Mouse (Mus musculus) forebrain, embryonic 14.5 days (tissue): ENCODE data around the gene Sobp. TPM values are rescaled to one million over a fixed set of nuclear protein-coding genes. Genes with fewer than 3 reads are reported as not detected.

ENCODE experiments used
- ATAC-seq: fragments of 200-750 bp; cut with Nextera tagmentation; 2 replicates; pipeline ENCODE4 v1.8.0; 2017; ENCODE audit warnings: mild to moderate bottlenecking, moderate library complexity
- DNase-seq: peaks from one replicate; pipeline ENCODE4 v3.0.0-alpha.2; 2015; ENCODE audit warnings: low spot score
- H3K27ac ChIP-seq: fragments of 300-500 bp; sonication (generic); 2 replicates; pipeline ENCODE4 v1.5.1; 2014; ENCODE audit warnings: low read depth, mild to moderate bottlenecking, control low read depth, low read length, moderate library complexity
- H3K27me3 ChIP-seq: fragments of 300-500 bp; sonication (generic); replicated peaks from 2 replicates; pipeline ENCODE4 v1.6.1; 2014; ENCODE audit warnings: low read length, control low read depth, mixed read lengths; ENCODE audit not compliant: control insufficient read depth, insufficient read depth
- H3K36me3 ChIP-seq: fragments of 300-500 bp; sonication (generic); 2 replicates; pipeline ENCODE4 v1.6.1; 2014; ENCODE audit warnings: low read length, control low read depth; ENCODE audit not compliant: control insufficient read depth, insufficient read depth
- H3K4me1 ChIP-seq: fragments of 300-500 bp; sonication (generic); 2 replicates; pipeline ENCODE4 v1.6.1; 2014; ENCODE audit warnings: antibody characterized with exemption, low read length, control low read depth; ENCODE audit not compliant: control insufficient read depth, insufficient read depth
- H3K4me2 ChIP-seq: fragments of 300-500 bp; sonication (generic); 2 replicates; pipeline ENCODE4 v1.6.1; 2014; ENCODE audit warnings: mild to moderate bottlenecking, control low read depth, low read length
- H3K4me3 ChIP-seq: fragments of 300-500 bp; sonication (generic); 2 replicates; pipeline ENCODE4 v1.5.1; 2014; ENCODE audit warnings: low read depth, low read length, control low read depth
- H3K9ac ChIP-seq: fragments of 300-500 bp; sonication (generic); 2 replicates; pipeline ENCODE4 v1.6.1; 2014; ENCODE audit warnings: mild to moderate bottlenecking, low read length, control low read depth, moderate library complexity
- H3K9me3 ChIP-seq: fragments of 300-500 bp; sonication (generic); replicated peaks from 2 replicates; pipeline ENCODE4 v1.6.1; 2016; ENCODE audit warnings: low read length, control low read depth, mixed read lengths; ENCODE audit not compliant: control insufficient read depth
- WGBS: fragments of 180-500 bp; shearing (Covaris S2); extraction: QIAGEN DNeasy Blood & Tissue Kit; methylation state at CpG from one replicate; pipeline ENCODE4 v1.1.7; 2014; 5-methylcytosine and 5-hydroxymethylcytosine counted together
- polyA plus RNA-seq: library from polyadenylated mRNA; unstranded; fragments of >200 nt; fragmentation: Nextera tagmentation; extraction: Ambion mirVana; gene quantifications from 2 replicates; pipeline ENCODE4 v1.2.1, GENCODE M21; 2014

Sobp gene
- 12.8 and 14.5 TPM in 2 replicates for polyA plus RNA-seq

GRCm38 (mm10) chr10:43174326-43175155, at the start of gene Sobp, which contains the start of gene 9030612E09Rik:
Sobp (minus strand) TSS chr10:43174530.
9030612E09Rik (plus strand) TSS chr10:43174704.
- ATAC-seq (peak; percentile 90), DNase-seq (peak; percentile 91)
- H3K27ac ChIP-seq = peak within 1 kb of the TSS; percentile 96
- no peaks in the 10 kb centered on the region for H3K27me3 ChIP-seq
- H3K4me3 ChIP-seq = peak within 1 kb of the TSS; percentile 85
- under 1% methylated on average over 47 of the region's 91 CpGs for WGBS
- H3K36me3 ChIP-seq = no peaks in the 10 kb centered on the region
- H3K4me1 ChIP-seq = peaks cover 25% of the 10 kb centered on the region
- peak within 1 kb of the TSS; percentile 92 for H3K4me2 ChIP-seq
- no peaks in the 10 kb centered on the region for H3K9me3 ChIP-seq
- H3K9ac ChIP-seq = peak within 1 kb of the TSS; percentile 93

- no peak for ATAC-seq
- Histone ChIP-seq H3K36me3 (no peaks in the 10 kb centered on the region), H3K4me2 (no peak overlapping the region), H3K9me3 (no peaks in the 10 kb centered on the region), H3K4me3 (no peak overlapping the region), H3K27me3 (no peaks in the 10 kb centered on the region), H3K9ac (no peak overlapping the region), H3K27ac (no peak overlapping the region), H3K4me1 (peaks cover 10% of the 10 kb centered on the region; the same call in 1 of the 2 replicates)
- no peak for DNase-seq
- 85% methylated on average over 2 of the region's 2 CpGs for WGBS
These were observed 49.1 kb upstream of the Sobp start for GRCm38 (mm10) chr10:43223391-43223790.

GRCm38 (mm10) chr10:43221659-43222058, 47.3 kb upstream of the Sobp start:
- WGBS = under 1% methylated on average over 25 of the region's 25 CpGs
- H3K9me3 ChIP-seq = no peaks in the 10 kb centered on the region
- no peaks in the 10 kb centered on the region for H3K36me3 ChIP-seq
- H3K27me3 ChIP-seq = no peaks in the 10 kb centered on the region
- H3K4me2 ChIP-seq = peak overlapping the region; percentile 97
- H3K4me1 ChIP-seq = peaks cover 10% of the 10 kb centered on the region; the same call in 1 of the 2 replicates
- peak overlapping the region; percentile 99 for H3K9ac ChIP-seq
- DNase-seq = no peak
- peak; percentile 45 for ATAC-seq
- H3K27ac ChIP-seq = peak overlapping the region; percentile 55; the same call in 1 of the 2 replicates
- peak overlapping the region; percentile 90 for H3K4me3 ChIP-seq

GRCm38 (mm10) chr10:43220910-43221625, 46.7 kb upstream of the Sobp start, which contains the start of gene Pdss2:
Pdss2 (plus strand) TSS chr10:43221486.
- H3K27me3 ChIP-seq = no peaks in the 10 kb centered on the region
- H3K27ac ChIP-seq = peak within 1 kb of the TSS; percentile 86
- DNase-seq = peak; percentile 98
- no peaks in the 10 kb centered on the region for H3K36me3 ChIP-seq
- peak within 1 kb of the TSS; percentile 97 for H3K4me2 ChIP-seq
- peaks cover 10% of the 10 kb centered on the region; the same call in 1 of the 2 replicates for H3K4me1 ChIP-seq
- WGBS = under 1% methylated on average over 50 of the region's 50 CpGs
- peak; percentile 98 for ATAC-seq
- peak within 1 kb of the TSS; percentile 90 for H3K4me3 ChIP-seq
- H3K9ac ChIP-seq = peak within 1 kb of the TSS; percentile 99
- no peaks in the 10 kb centered on the region for H3K9me3 ChIP-seq

GRCm38 (mm10) chr10:43220479-43220878, 46.1 kb upstream of the Sobp start:
- Histone ChIP-seq H3K9me3 (no peaks in the 10 kb centered on the region), H3K36me3 (no peaks in the 10 kb centered on the region), H3K4me2 (peak overlapping the region; percentile 97), H3K4me1 (peaks cover 10% of the 10 kb centered on the region; the same call in 1 of the 2 replicates), H3K9ac (peak overlapping the region; percentile 99), H3K27ac (peak overlapping the region; percentile 86; the same call in 1 of the 2 replicates), H3K4me3 (peak overlapping the region; percentile 90), H3K27me3 (no peaks in the 10 kb centered on the region)
- DNase-seq (peak; percentile 4), ATAC-seq (no peak)
- WGBS = 30% methylated on average over 7 of the region's 7 CpGs

- DNase-seq (no peak), ATAC-seq (no peak)
- Histone ChIP-seq H3K9ac (no peak overlapping the region), H3K4me2 (no peak overlapping the region), H3K9me3 (no peaks in the 10 kb centered on the region), H3K27ac (no peak overlapping the region), H3K36me3 (no peaks in the 10 kb centered on the region), H3K27me3 (no peaks in the 10 kb centered on the region), H3K4me1 (peaks cover 10% of the 10 kb centered on the region; the same call in 1 of the 2 replicates), H3K4me3 (no peak overlapping the region)
- 91% methylated on average over 13 of the region's 13 CpGs for WGBS
These were observed 43.1 kb upstream of the Sobp start for GRCm38 (mm10) chr10:43217361-43217900.

GRCm38 (mm10) chr10:43211866-43212265, 37.5 kb upstream of the Sobp start:
- ATAC-seq = no peak
- 35% methylated on average over 6 of the region's 6 CpGs for WGBS
- DNase-seq = peak; percentile 14

GRCm38 (mm10) chr10:43203865-43204264, 29.5 kb upstream of the Sobp start:
- ATAC-seq (no peak), DNase-seq (no peak)
- no peaks in the 10 kb centered on the region for H3K9me3 ChIP-seq
- no peak overlapping the region for H3K27ac ChIP-seq
- no peaks in the 10 kb centered on the region for H3K4me1 ChIP-seq
- H3K4me2 ChIP-seq = no peak overlapping the region
- no peak overlapping the region for H3K4me3 ChIP-seq
- no peaks in the 10 kb centered on the region for H3K36me3 ChIP-seq
- H3K27me3 ChIP-seq = no peaks in the 10 kb centered on the region
- no peak overlapping the region for H3K9ac ChIP-seq
- WGBS = 82% methylated on average over 3 of the region's 3 CpGs

More at GRCm38 (mm10) chr10:43211866-43212265, 37.5 kb upstream of the Sobp start:
- H3K4me1 ChIP-seq = no peaks in the 10 kb centered on the region
- H3K27me3 ChIP-seq = no peaks in the 10 kb centered on the region
- no peak overlapping the region for H3K4me3 ChIP-seq
- H3K9me3 ChIP-seq = no peaks in the 10 kb centered on the region
- H3K27ac ChIP-seq = no peak overlapping the region
- no peak overlapping the region for H3K4me2 ChIP-seq
- no peak overlapping the region for H3K9ac ChIP-seq
- no peaks in the 10 kb centered on the region for H3K36me3 ChIP-seq
